Mouse (Mus musculus) forebrain, postnatal 0 days (tissue): ENCODE measurements around the gene U2surp. TPM values are rescaled to one million over a fixed set of nuclear protein-coding genes. Genes with fewer than 3 reads are reported as not detected.

Experiments used
- ATAC-seq: fragments of 200-750 bp; cut with Nextera tagmentation; 2 replicates; pipeline ENCODE4 v1.8.0; 2017; ENCODE audit warnings: mild to moderate bottlenecking, moderate library complexity
- DNase-seq: peaks from one replicate; pipeline ENCODE4 v3.0.0-alpha.2; 2015
- H3K27ac ChIP-seq: fragments of 300-500 bp; sonication (generic); 2 replicates; pipeline ENCODE4 v1.5.1; 2014; ENCODE audit warnings: low read depth, mild to moderate bottlenecking, antibody characterized with exemption, low read length, moderate library complexity, mixed read lengths
- H3K27me3 ChIP-seq: fragments of 300-500 bp; sonication (generic); 2 replicates; pipeline ENCODE4 v1.6.1; 2014; ENCODE audit warnings: mild to moderate bottlenecking, low read length, mixed read lengths; ENCODE audit not compliant: insufficient read depth
- H3K36me3 ChIP-seq: fragments of 300-500 bp; sonication (generic); 2 replicates; pipeline ENCODE4 v1.6.1; 2014; ENCODE audit warnings: mild to moderate bottlenecking, moderate library complexity; ENCODE audit not compliant: insufficient read depth
- H3K4me1 ChIP-seq: fragments of 300-500 bp; sonication (generic); 2 replicates; pipeline ENCODE4 v1.6.1; 2014; ENCODE audit warnings: antibody characterized with exemption; ENCODE audit not compliant: insufficient read depth
- H3K4me2 ChIP-seq: fragments of 300-500 bp; sonication (generic); 2 replicates; pipeline ENCODE4 v1.6.1; 2014; ENCODE audit warnings: low read depth, mild to moderate bottlenecking, moderate library complexity
- H3K4me3 ChIP-seq: fragments of 300-500 bp; sonication (generic); 2 replicates; pipeline ENCODE4 v1.5.1; 2014; ENCODE audit warnings: low read depth, low read length, mixed read lengths
- H3K9ac ChIP-seq: fragments of 300-500 bp; sonication (generic); 2 replicates; pipeline ENCODE4 v1.6.1; 2014; ENCODE audit warnings: mild to moderate bottlenecking
- H3K9me3 ChIP-seq: fragments of 300-500 bp; sonication (generic); 2 replicates; pipeline ENCODE4 v1.6.1; 2016; ENCODE audit warnings: low read length
- CTCF ChIP-seq: sonication (generic); IDR thresholded peaks from 2 replicates; pipeline ENCODE4 v1.5.1; 2016; ENCODE audit warnings: antibody characterized with exemption, control low read depth, low read depth
- WGBS: fragments of 180-500 bp; shearing (Covaris S2); extraction: QIAGEN DNeasy Blood & Tissue Kit; methylation state at CpG from one replicate; pipeline ENCODE4 v1.1.7; 2014; 5-methylcytosine and 5-hydroxymethylcytosine counted together
- polyA plus RNA-seq: library from polyadenylated mRNA; unstranded; fragments of >200 nt; fragmentation: Nextera tagmentation; extraction: Ambion mirVana; gene quantifications from 2 replicates; pipeline ENCODE4 v1.2.1, GENCODE M21; 2015
- total RNA-seq: library from RNA; depleted of rRNA; stranded (reverse); fragments of >200 nt; gene quantifications from 2 replicates; pipeline ENCODE4 v1.2.3, GENCODE M21; 2014; rRNA removed

U2surp gene
- total and polyA plus RNA-seq, 2 experiments from 2014 or later: 77.5 to 126 TPM

GRCm38 (mm10) chr9:95413911-95414310 is 97.9 kb downstream of the U2surp start:
- DNase-seq (no peak), ATAC-seq (no peak)
- TF ChIP-seq CTCF: no peak
- no peaks in the 10 kb centered on the region for H3K36me3 ChIP-seq
- no peak overlapping the region for H3K4me2 ChIP-seq
- H3K9me3 ChIP-seq: no peaks in the 10 kb centered on the region
- no peak overlapping the region for H3K27ac ChIP-seq
- no peaks in the 10 kb centered on the region for H3K4me1 ChIP-seq
- H3K27me3 ChIP-seq: no peaks in the 10 kb centered on the region
- no peak overlapping the region for H3K4me3 ChIP-seq
- no peak overlapping the region for H3K9ac ChIP-seq

- H3K4me3 ChIP-seq: no peak overlapping the region
- WGBS: 87% methylated on average over 4 of the region's 4 CpGs
- H3K36me3 ChIP-seq: no peaks in the 10 kb centered on the region
- H3K27me3 ChIP-seq: no peaks in the 10 kb centered on the region
- no peaks in the 10 kb centered on the region for H3K9me3 ChIP-seq
- no peak overlapping the region for H3K9ac ChIP-seq
- H3K4me2 ChIP-seq: no peak overlapping the region
- no peak for TF ChIP-seq CTCF
- no peak overlapping the region for H3K27ac ChIP-seq
- DNase-seq (no peak), ATAC-seq (no peak)
- H3K4me1 ChIP-seq: no peaks in the 10 kb centered on the region
Observed at GRCm38 (mm10) chr9:95412047-95412446, 99.7 kb downstream of the U2surp start.

GRCm38 (mm10) chr9:95407586-95408220 is 104.1 kb downstream of the U2surp start:
- ATAC-seq: no peak
- no peak for DNase-seq

More at GRCm38 (mm10) chr9:95407586-95408220, 104.1 kb downstream of the U2surp start:
- TF ChIP-seq CTCF: no peak
- WGBS: 1% methylated on average over 24 of the region's 24 CpGs
- H3K27ac ChIP-seq: peak overlapping the region; percentile 88
- no peaks in the 10 kb centered on the region for H3K9me3 ChIP-seq
- H3K36me3 ChIP-seq: no peaks in the 10 kb centered on the region; the same call in 1 of the 2 replicates
- H3K4me1 ChIP-seq: peaks cover 6% of the 10 kb centered on the region; the same call in 1 of the 2 replicates
- H3K9ac ChIP-seq: peak overlapping the region; percentile 85
- peak overlapping the region; percentile 94 for H3K4me2 ChIP-seq
- peak overlapping the region; percentile 79 for H3K4me3 ChIP-seq
- H3K27me3 ChIP-seq: no peaks in the 10 kb centered on the region

Other genes with a start within 250 kb of the U2surp start
- 58.6 and 68.2 TPM in 2 replicates for gene Chst2, start 105.3 kb downstream of the U2surp start, total RNA-seq
- gene Chst2, start 105.3 kb downstream of the U2surp start, polyA plus RNA-seq: 17.9 and 35.9 TPM in 2 replicates
- gene Paqr9, start 47.7 kb upstream of the U2surp start, total RNA-seq: 20.8 and 26.0 TPM in 2 replicates
- 3.5 and 6.3 TPM in 2 replicates for gene Paqr9, start 47.7 kb upstream of the U2surp start, polyA plus RNA-seq
- 1.5 and 2.2 TPM in 2 replicates for gene Pcolce2, start 125.6 kb upstream of the U2surp start, total RNA-seq
- gene Pcolce2, start 125.6 kb upstream of the U2surp start, polyA plus RNA-seq: 1.8 and 2.5 TPM in 2 replicates
- 27.6 and 33.3 TPM in 2 replicates for gene Trpc1, start 238.4 kb upstream of the U2surp start, total RNA-seq
- gene Trpc1, start 238.4 kb upstream of the U2surp start, polyA plus RNA-seq: 5.2 and 7.3 TPM in 2 replicates